Mouse (Mus musculus) effector memory CD4-positive, alpha-beta T cell, adult 5 months (primary cell): ENCODE measurements around the gene Fbxl8. TPM values are rescaled to one million over a fixed set of nuclear protein-coding genes. Genes with fewer than 3 reads are reported as not detected.

Experiments
- polyA plus RNA-seq: library from polyadenylated mRNA; unstranded; fragments of 100-300 nt; shearing (Covaris generic); gene quantifications from one replicate; pipeline ENCODE4 v1.2.1, GENCODE M21; 2017

Gene Fbxl8
- 9.4 TPM for polyA plus RNA-seq

GRCm38 (mm10) chr8:105264024-105264982 lies at the start of gene Fbxl8, which contains the start of gene Tradd:
Gene Fbxl8 (plus strand): TSS chr8:105264648.
Gene Tradd (minus strand): TSS chr8:105264609.

GRCm38 (mm10) chr8:105224413-105225271 lies 39.8 kb upstream of the Fbxl8 start, which contains the start of gene D230025D16Rik:
Gene D230025D16Rik (plus strand): TSS chr8:105225145.

GRCm38 (mm10) chr8:105254966-105255350 lies 9.5 kb upstream of the Fbxl8 start, which contains the start of gene B3gnt9:
Gene B3gnt9 (minus strand): TSS chr8:105255153.

GRCm38 (mm10) chr8:105269461-105269947 lies 5.1 kb downstream of the Fbxl8 start, which contains the start of gene Hsf4:
Gene Hsf4 (plus strand): TSS chr8:105269801.

DNA sequence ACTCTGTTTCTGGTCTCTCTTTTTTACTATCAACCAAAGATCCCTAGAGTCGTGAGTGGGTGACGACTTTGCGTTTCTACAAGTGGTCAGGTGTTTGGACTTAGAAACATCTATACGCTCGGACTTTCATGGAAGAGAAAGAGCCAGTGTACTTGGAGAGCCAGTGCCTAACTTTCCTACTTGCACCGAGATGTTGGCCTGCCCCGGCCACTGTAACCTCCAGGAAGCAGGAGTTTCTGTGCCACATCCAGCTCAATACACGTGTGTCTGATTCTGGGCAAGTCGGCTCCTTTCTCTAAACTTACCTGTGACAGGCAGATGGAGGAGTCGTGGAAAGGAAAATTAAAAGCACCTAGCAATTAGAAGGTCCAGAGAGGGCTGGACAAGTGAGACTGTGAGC lies 11.4 kb downstream of the Fbxl8 start, which contains the start of gene Nol3:
Nol3 (plus strand) TSS at position 301 of the 400 bp plus-strand sequence.

DNA sequence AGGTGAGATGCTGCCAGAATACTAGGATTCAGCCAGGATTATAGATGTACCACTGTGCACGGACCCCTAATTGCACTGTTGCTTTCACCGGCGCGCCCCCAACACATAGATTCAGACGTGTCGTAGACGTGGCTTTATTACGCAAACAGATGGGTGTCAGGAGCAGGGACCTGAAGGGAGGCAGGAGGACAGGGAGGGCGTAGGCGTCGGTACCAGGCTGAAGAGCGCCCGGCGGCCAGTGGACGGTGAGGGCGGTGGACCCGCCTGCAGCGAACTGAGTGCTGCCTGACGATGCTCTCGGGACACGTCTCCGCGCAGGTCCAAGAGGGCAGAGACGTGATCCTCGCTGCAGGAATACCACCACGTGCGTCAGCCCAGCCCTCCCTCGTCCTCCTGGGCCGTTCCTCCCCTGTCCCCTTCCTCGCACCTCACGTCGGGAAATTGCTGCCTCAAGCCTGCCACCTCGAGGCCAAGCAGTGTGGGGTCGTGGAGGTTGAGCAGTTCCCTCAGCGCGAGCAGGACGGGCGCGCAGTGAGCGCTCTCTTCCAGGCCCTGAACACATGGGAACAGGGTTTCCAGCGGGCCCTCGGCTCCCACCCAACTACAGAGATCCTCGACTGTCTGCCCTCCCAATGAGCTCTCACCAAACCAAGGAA lies 25.5 kb downstream of the Fbxl8 start, which contains the start of gene 4931428F04Rik:
4931428F04Rik (minus strand) TSS at position 60 of the 656 bp plus-strand sequence.

GRCm38 (mm10) chr8:105295895-105296573 lies 31.6 kb downstream of the Fbxl8 start, which contains the start of gene Exoc3l:
Gene Exoc3l (minus strand): TSS chr8:105296101.

DNA sequence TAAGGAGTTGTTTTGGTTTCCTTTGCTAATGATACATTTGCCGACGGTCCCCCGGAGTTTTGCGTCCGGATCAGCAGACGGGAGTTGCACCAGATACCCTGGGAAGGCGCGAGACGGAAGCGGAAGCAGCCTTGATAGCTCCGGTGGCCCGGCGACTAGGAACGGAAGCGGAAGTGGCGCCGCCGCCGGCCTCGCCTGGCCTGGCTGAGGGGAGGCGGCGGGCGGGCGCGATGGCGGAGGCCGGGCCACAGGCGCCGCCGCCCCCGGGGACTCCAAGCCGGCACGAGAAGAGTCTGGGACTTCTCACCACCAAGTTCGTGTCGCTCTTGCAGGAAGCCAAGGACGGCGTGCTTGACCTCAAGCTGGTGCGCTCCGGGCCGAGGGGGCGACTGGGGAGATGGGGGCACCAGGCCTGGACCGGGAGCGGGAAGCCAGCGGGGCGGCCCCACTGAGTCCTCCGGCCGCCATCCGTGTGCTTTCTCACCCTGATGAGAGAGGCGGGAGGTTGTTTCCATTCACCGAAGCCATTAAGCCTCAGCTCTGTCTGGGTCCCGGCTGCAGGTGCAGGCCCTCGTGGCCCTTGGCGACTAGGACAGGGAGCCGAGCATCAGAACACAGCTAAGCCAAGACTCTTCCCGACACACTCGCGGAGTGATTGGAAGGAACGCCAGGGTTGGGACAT lies 33.2 kb downstream of the Fbxl8 start, which contains the start of gene E2f4:
E2f4 (plus strand) TSS at position 153 of the 682 bp plus-strand sequence.

GRCm38 (mm10) chr8:105305211-105306145 lies 41.0 kb downstream of the Fbxl8 start, which contains the start of gene Elmo3:
Gene Elmo3 (plus strand): TSS chr8:105305601.

Other genes with a start within 250 kb of the Fbxl8 start
- gene Ces3a, start 216.0 kb upstream of the Fbxl8 start, polyA plus RNA-seq: not detected
- gene Ces3b, start 180.9 kb upstream of the Fbxl8 start, polyA plus RNA-seq: not detected
- not detected for gene Ces4a, start 132.8 kb upstream of the Fbxl8 start, polyA plus RNA-seq
- gene Cbfb, start 94.0 kb upstream of the Fbxl8 start, polyA plus RNA-seq: 91.0 TPM
- 19.4 TPM for gene D230025D16Rik, start 39.5 kb upstream of the Fbxl8 start, polyA plus RNA-seq
- gene B3gnt9, start 9.5 kb upstream of the Fbxl8 start, polyA plus RNA-seq: 0.67 TPM
- 46.7 TPM for gene Tradd, start within 50 bp of the Fbxl8 start, polyA plus RNA-seq
- gene Hsf4, start 5.2 kb downstream of the Fbxl8 start, polyA plus RNA-seq: 2.4 TPM
- gene Nol3, start 11.5 kb downstream of the Fbxl8 start, polyA plus RNA-seq: not detected
- 2.6 TPM for gene 4931428F04Rik, start 25.2 kb downstream of the Fbxl8 start, polyA plus RNA-seq
- gene Exoc3l, start 31.5 kb downstream of the Fbxl8 start, polyA plus RNA-seq: 1.3 TPM
- gene E2f4, start 33.0 kb downstream of the Fbxl8 start, polyA plus RNA-seq: 134 TPM
- 5.1 TPM for gene Elmo3, start 41.0 kb downstream of the Fbxl8 start, polyA plus RNA-seq
- gene Lrrc29, start 61.6 kb downstream of the Fbxl8 start, polyA plus RNA-seq: 1.1 TPM
- gene Tmem208, start 61.7 kb downstream of the Fbxl8 start, polyA plus RNA-seq: 54.6 TPM
- 0.79 TPM for gene Fhod1, start 83.3 kb downstream of the Fbxl8 start, polyA plus RNA-seq
- gene Slc9a5, start 84.2 kb downstream of the Fbxl8 start, polyA plus RNA-seq: 0.12 TPM
- gene Plekhg4, start 108.6 kb downstream of the Fbxl8 start, polyA plus RNA-seq: not detected
- not detected for gene Kctd19, start 148.9 kb downstream of the Fbxl8 start, polyA plus RNA-seq
- not detected for gene Lrrc36, start 148.9 kb downstream of the Fbxl8 start, polyA plus RNA-seq
- 1.8 TPM for gene Tppp3, start 206.9 kb downstream of the Fbxl8 start, polyA plus RNA-seq
- 9.3 TPM for gene Zdhhc1, start 232.3 kb downstream of the Fbxl8 start, polyA plus RNA-seq